Mouse (Mus musculus): ENCODE measurements around the gene Stpg3.

GRCm38 (mm10) chr2:25241438-25241775, 27.0 kb upstream of the Stpg3 start:
- TF ChIP-seq CTCF (IDR thresholded peaks at IDR 0.05; ENCODE audit: control insufficient read depth, insufficient read depth, insufficient read length) (no peak), FOSL1 (IDR thresholded peaks at IDR 0.05; ENCODE audit: insufficient read depth, low read length, poor library complexity, severe bottlenecking) (no peak)

All from C2C12 (cell line).